Mouse (Mus musculus): ENCODE data around the gene Sec16a. TPM values are rescaled to one million over a fixed set of nuclear protein-coding genes. Genes with fewer than 3 reads are reported as not detected.

Gene Sec16a
- total RNA-seq, 2 experiments from 2014 or later = 22.0 to 23.9 TPM

DNA sequence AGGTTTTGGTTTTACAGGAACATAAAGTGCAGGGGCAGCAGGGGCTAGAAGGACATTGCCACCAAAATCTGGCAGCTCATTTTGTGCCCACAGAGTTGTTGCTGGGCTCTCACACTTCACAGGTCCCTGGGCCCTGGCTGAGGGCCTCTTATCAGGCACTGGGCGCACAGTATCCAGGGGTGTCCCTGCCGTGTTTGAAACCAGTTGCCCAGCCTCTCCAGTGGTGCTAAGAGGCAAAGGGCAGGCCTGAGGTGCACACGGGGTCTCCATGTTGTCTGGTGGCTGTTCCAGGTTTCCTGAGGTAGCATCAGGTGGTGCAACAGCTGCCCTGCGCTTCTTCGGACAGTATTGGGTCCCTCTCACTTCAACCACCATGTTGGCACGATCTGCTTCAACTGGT, 5.3 kb downstream of the Sec16a start:
- no peak for DNase-seq

DNA sequence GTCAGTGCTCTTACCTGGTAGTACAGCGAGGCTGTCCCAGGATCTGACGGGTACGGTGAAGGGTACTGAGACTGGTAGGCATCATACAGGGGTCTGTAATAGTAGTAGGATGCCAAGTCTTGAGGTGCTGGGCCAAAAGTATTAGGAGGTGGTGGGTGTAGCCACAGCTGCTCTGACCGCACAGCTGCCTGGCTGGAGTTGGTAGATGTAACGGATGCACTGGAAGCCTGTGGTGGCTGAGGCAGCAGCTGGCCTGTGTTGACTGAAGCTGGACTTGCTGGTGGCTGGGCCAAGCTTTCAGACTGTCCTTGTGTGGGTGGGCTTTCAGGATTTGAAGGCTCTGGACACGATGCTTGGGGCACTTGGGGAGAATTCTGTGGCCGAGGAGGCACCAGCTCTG, 6.6 kb downstream of the Sec16a start:
- DNase-seq = no peak

DNA sequence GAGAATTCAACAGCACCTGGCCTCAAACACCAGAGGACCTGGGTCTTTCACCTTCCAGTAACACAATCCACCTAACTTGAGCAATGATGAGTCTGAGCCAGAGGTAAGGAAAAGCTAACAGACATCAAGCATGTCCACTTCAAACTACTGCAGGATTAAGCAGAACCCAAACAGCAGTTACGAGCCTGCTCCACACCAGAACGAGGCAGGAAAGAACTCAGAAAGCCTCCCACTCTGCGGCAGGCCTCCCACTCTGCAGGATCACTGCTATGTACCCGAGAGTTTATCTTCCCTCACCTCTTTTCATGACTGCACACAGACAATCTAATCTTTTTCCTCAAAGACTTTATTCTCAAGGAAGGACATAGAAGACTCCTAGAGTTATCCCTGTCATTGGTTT, 7.8 kb downstream of the Sec16a start:
- no peak for DNase-seq

DNA sequence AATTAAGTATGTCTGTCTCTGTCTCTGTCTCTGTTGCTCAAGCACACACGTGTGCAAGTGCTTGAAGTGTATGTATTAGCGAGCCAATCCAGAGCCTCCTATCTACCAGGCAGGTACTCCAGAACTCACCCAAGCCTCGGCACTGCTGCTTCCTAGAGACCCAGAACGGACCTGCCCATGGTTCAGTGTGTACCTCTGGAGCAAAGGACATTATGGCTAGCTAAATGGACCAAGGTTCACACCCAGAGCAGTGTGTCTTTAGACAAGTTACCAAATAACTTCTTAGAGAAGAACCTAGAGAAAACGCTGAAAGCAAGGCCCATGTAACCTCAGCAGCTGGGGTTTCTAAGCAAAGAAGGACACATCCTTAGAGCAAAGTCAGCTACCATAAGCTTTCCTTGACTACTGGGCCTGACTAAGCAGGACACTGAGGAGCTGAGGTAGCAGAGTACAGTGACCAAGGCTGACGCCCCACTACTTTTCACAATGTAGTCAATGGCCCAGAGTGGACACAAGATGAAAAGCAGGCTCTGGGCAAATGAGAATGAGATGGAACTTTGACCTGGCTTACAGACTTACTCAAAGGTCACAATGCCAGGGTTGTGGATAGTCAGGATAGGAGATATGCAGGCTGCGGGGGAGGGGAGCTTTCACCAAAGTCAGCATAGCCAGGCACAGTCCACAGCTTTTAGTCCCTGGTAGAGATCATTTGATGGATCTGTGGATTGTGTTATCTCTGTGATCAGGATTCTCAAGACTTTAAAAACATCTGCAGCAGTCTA, 10.0 kb downstream of the Sec16a start:
- no peak for DNase-seq

DNA sequence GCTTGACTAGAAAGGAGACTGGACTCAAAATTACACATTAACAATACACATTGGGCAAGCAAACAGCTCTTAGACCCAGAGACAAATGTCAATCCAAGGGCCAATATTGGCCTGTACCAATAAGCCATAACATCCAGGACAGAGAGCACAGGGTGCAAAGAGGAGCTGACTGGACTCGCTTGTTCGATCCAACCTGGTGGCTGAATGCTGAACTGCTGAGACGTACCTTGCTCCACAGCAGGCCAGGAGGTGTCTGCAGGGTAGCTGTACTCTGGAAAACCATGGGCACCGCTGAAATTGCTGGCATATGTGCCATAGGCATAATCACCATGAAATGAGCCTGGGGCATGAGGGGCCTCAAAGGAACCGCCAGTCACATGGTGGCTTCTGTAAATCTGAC, 15.2 kb downstream of the Sec16a start:
- DNase-seq = no peak

DNA sequence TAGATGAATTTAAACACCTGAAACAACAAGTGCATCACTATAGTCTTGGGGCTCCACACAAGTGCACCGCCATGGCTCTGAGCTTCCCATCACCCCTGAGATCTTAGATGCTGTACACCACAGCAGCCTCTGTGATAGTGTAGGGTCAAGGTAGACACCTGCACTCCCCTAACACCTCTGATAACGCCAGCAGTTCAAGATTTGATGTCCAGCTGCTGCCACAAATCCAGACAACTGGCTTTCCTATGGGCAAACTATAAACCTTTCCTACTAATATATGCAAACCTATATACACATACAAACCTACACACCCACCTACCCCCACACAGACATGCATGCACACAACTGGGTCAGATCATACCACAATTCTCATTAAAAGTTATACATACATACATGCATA, 20.5 kb downstream of the Sec16a start:
- no peak for DNase-seq

DNA sequence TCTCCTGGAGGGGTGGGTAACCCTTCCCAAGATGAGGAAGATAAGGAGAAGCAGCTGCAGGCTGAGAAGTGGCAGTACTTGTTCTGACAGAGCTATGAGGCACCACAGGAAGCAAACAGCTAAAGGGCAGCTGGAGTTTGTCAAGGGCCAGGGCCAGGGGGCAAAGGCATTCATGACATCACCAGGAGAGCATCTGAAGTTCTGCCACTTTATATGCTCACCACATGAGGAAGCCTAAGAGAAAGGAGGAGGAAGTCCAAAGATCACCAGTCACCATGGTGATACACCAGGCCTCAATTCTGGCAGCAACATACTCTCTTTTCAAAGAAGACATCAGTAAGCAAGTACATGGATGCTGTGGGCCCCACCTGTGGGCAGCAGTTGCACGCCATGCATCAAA, 21.9 kb downstream of the Sec16a start:
- DNase-seq = no peak

DNA sequence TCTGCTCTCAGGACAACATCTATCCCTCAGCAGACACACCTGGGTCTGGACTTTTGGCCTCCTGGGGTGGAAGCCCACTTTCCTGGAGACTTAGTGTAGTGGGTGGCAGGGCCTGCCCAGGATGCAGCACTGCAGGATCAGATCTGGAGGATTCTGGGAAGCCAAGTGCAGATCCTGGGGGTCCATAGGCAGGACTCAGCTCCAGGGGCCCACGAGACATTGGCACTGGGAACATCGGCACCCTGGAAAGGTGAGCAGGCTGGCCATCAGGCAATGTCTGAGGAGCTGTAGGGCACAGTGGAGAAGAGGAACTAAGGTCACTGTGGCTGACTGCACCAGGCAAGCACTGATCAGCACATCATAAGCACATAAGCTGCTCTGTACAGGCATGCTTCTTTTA, 23.0 kb downstream of the Sec16a start:
- DNase-seq = no peak

DNA sequence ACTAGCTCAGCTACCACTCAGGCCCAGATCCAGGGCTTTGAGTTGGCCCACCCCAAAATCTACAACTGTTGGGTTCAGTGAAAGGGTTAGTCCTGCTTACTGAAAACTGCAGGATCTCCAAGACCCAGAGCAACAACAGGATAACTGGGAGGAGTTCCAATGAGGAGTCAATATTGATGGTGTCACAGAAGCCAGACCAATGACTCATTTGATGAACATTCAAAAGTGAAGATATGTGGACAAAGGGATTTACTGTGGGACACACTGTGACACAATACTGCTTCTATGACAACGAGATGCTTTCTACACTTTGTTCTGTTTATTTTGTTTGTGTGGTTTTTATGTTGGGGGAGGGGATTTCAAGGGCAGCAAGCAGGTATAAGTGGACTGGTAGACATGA, 26.9 kb downstream of the Sec16a start:
- DNase-seq = no peak

DNA sequence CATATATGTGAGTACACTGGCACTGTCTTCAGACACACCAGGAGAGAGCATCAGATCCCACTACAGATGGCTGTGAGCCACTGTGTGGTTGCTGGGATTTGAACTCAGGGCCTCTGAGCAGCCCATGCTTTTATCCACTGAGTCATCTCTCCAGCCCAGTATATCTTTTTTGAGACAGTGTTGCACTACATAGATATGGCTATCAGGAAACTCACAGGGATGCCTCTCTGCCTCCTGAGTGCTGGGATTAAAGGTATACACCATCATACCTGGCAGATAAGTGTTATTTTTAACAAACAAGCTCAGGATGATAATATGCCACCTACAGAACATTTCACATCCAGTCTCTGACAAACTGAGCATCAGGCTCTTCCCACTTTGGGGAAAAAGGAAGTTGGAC, 27.9 kb downstream of the Sec16a start:
- DNase-seq = no peak

DNA sequence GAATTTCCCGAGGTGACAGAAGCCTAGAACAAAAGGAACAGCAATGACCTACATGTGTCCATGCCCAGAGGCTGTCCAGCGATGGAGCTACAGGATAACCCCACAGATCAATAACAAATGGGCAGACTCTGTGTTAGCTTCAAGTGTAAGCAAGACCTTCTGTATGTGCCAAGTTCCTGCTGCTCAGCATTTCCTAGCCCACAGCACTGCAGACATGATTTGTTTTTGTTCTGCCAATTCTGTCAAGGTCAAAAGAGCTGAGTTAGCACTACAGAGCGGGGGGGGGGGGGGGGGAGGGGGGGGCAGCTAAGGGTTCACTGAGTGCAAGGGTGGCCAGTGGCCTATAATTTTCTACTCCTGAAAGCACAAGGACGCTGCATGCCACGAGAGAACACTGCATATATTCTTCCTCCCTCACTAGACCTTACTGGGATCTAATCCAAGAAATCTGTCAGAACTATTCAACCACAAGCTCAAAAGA, 34.0 kb downstream of the Sec16a start:
- no peak for DNase-seq

DNA sequence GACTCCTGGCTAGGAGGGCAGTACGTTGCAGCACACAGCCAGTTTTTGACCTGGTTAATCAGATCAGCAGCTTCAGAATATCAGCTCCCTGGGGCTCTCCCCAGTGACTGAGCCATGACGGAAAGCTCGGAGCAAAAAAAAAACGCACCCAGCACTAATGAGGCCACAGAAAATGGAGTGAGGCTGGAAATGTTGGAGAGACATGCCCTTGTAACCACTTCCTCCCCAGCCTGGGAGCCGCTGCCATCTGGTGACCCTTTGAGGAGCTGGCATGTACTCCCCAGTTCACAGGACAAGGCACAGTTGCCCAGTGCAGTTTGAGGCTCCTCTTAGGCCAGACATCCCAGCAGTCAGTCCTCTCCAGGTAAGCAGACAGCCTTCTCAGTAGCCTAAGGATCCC, 34.9 kb downstream of the Sec16a start:
- DNase-seq = no peak

DNA sequence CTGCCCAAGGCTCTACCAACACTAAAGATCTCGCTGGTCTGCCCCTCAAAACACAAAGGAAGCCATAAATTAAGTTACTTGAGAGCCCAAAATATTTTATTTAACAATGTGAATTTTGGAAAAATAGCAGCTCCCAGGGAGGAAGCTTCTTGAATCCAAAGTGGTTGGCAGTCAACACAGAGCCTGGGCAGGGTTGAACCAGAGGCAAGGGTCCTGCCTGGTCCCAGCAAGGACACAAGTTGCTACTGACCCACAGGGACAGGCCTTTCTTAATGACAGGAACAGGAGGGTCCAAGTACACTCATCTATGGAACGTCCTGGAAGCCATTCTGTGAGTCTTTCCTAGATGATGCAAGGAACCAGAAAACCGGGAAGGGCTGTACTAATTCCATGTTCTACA, 35.7 kb downstream of the Sec16a start:
- no peak for DNase-seq

DNA sequence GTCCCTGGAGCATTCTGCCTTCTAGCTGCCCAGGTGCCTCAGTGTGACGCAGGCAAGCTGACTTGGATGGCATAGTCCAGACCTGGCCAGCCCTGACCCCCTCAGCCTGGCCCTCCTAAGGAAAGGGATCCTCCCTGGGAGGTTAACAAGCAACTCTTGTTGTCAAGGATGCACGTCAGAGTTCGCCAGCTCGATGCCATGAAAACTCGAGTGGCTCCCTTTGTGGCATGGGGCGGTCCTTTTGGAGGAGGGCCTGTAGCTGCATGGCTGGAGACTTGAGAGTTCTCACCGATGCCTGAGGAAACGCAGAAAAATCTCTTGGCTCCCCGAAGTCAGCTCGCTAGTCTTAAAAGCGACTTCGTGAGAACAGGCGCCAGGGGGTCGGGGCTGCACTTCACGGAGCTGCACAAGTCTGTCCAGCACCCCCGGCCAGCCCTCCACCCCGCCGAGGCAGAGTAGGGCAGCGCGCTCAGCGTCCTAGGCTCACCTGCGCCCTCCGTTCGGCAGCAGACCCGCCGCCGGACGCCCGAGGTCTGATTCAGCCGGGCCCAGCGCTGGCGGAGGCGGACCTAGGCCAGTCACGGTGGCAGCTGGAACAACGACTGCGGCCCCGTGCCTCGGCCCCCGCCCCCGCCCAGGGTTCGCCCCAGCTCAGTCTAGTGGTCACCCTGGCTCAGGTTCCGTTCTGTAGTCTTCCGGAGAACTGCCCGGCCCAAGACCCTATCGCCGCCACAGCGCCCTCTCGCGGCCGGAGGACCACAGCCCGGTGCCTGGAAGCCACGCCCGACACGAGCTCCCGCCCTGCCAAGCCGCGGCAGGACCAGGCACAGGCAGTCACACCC, 36.3 kb downstream of the Sec16a start, which contains the start of gene Inpp5e:
Gene Inpp5e, minus strand, starts transcription at position 689 of the 842 bp plus-strand sequence.
- peak; percentile 94 for DNase-seq

DNA sequence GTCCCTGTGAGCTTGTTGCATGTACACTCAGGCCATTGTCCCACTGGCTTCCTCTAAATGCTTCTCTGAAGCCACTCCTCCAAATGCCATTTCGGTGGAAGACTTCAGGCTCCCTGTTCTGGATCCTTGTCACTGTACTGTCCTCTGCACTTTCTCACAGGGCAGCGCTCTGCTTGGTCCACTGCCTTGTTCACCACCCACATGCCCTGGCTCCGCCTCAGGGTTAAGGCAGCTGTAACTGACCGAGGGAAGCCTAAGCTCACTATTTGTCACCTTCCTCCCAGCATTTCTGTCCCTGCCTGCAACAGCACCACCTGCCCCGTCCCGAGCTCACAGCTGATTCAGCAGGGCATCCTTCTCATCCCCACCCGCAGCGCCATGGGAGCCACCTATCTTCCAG, 41.7 kb downstream of the Sec16a start:
- DNase-seq = no peak

DNA sequence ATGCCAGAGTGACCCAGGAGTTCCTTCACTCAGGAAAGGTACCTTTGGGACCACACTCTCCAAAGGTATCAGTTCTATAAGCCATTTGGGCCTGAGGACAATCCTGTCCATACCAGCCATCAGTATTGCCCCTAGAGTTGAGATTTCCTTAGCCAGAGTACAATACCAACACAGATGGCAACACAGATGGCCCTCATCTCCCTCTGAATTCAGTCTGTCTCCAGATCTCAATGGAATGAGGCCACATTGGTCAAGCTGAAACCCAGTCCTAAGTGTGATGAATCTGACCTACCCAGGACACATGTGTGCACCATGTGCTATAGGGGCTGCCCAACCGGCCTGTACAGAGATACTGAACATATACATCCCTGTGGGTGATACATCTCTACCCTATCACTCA, 42.8 kb downstream of the Sec16a start:
- no peak for DNase-seq

DNA sequence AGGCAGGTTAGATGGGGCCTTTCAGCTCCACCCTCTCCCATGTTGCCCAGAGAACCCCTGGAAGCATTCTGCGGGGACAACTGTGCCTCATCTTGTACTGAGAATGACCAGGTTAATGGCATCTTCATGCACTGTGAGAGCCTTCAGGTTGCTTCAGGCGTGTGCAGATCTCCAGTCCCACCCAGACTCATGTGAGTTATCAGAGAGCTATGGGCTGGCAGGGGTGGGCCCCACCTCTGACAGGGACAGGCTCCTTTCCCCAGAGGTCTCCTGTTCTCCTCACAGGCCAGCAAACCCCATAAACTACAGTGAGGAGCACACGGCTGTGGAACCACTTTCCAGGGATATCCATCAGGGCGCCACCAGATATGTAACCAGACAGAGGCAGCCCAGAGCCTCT, 44.0 kb downstream of the Sec16a start:
- no peak for DNase-seq

DNA sequence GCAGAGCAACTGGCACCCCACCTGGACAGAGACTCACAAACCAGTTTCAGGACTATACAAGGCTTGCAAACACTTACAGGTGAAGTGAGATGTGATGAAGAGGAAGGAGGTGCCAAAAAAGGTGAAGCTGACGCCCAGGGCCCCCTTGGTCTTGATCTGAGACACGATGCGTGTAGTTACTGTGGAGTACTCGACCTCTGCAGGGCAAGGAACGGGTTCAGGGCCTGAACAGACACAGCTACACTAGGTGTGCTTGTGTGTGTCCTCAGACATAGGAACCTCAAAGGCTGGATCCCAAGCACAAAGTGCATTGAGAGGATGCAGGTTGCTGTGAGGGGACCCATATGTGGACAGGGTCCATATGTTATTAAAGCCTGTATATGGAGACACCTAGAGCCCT, 44.7 kb downstream of the Sec16a start:
- DNase-seq = no peak

DNA sequence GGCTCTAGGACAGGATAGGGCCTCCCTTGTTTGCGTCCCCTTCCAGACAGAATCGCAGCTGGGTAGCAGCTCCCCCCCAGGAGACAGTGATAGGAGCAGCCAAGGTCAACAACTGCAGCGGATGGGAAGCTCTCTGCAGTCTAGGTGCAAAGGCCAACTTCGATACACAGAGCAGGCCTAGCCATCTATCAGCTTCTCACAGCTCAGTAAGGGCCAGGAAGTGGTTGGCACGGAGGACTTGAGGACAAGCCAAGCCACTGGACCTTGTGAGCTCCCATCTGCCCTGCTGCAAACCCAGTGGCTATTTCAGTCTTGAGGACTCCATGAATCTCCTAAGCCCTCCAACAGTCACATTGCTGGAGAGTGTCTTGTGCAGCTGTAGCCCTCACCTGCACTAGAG, 45.4 kb downstream of the Sec16a start:
- peak; percentile 50 for DNase-seq

DNA sequence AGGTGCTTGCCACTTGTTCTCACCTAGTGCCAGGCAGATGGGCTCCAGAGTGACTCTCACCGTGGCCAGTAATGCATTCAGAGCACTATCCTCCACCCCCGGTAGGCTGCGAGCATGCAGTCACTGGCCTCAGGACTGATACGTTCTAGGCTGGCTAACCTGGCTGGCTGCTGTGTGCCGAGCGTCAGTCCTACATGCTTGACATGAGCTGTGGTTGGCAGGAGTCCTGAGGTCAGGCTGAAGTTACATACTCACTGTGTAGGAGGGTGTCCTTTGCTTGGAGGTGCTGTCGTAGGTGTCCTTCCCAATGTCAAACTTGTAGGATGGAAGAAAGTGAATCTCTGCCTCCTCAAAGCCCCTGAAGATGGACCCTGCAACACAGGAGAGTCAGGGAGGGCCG, 46.0 kb downstream of the Sec16a start:
- no peak for DNase-seq

DNA sequence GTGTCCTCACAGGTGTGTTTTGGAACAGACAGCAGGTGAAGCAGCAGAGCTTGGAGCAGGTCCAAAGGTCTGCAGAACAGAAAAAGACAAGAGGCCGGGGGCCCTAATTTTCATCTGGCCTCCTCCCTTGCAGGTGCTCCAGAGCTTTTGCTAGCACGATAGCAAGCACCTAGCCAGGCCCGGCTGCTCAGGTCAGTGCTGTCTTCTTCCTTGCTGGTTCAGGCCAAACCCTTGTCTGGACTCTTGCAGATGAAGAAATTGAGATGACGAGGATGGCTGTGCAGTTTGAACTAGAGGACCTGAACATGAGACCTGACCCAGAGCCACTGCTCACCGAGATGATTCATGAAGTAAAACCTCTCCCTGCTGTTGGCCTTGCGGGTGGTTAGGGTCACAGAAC, 53.4 kb downstream of the Sec16a start:
- DNase-seq = no peak

DNA sequence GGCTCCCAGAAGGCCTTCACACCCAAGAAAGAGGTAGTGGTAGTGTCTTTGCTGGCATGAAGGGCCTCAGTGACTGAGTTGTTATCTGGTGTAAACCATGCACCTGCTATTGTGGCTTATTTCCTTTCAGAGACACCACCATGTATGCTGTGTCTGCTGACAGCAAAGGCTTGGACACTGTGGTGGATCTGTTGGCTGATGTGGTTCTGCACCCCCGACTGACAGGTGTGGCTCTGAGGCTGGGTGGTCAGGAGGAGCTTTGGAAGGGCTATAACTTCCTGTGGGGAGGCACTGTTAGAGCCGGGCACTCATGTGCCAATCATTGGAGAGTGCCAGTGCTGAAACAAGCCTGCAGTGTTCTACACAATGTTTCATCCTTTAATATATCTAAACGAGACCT, 54.1 kb downstream of the Sec16a start:
- DNase-seq = no peak

DNA sequence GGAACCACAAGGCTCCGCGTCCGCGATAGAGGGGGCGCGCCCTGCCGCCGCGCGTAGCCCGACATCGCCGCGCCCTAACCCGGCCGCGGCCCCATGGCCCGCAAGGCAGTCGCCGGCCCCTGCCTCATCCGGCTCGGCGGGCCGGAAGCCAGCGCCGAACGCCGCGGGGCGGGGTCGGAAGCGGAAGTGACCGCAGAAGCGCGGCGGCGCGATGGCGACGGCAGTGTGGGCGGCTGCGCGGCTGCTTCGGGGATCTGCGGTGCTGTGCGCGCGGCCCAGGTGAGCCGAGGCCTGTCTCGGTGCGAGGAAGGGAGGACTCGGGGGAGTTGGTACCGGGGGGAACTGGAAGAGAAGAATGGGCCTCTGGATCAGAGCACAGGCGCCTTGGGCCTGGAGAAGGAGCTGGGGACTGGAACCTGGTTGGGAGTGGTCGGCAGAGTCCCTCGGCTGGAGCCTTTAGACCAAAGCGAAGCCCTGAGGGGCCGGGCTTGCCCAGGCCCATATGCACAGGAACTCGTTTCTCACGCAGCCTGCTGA, 55.8 kb downstream of the Sec16a start, which contains the start of the genes Entr1 and Pmpca:
Gene Entr1, minus strand, starts transcription at position 163 of the 537 bp plus-strand sequence.
Gene Pmpca, plus strand, starts transcription at position 186 of the 537 bp plus-strand sequence.
- DNase-seq = peak; percentile 85

Data from gastrocnemius, postnatal 25 days (tissue).